Mouse (Mus musculus) G1E-ER4 (cell line): Measurements from ENCODE around the gene Ppp1r17. TPM values are rescaled to one million over a fixed set of nuclear protein-coding genes. Genes with fewer than 3 reads are reported as not detected.

Source experiments
- GATA1 ChIP-seq: IDR thresholded peaks from one replicate; pipeline ENCODE4 v1.8.0; 2012; ENCODE audit warnings: low read length, inconsistent platforms
- polyA plus RNA-seq: library from polyadenylated mRNA; stranded (reverse); fragments of >175 nt; gene quantifications from 2 replicates; pipeline ENCODE4 v1.2.3, GENCODE M21; 2012

Gene Ppp1r17
- polyA plus RNA-seq, 1 experiment = not detected

GRCm38 (mm10) chr6:56063736-56064135 is 46.4 kb downstream of the Ppp1r17 start:
- TF ChIP-seq GATA1 = no peak

GRCm38 (mm10) chr6:56066632-56067282 is 49.5 kb downstream of the Ppp1r17 start:
- TF ChIP-seq GATA1 = no peak

- no peak for TF ChIP-seq GATA1
These were observed 51.2 kb downstream of the Ppp1r17 start for GRCm38 (mm10) chr6:56068516-56068915.

GRCm38 (mm10) chr6:56076378-56076805 is 59.1 kb downstream of the Ppp1r17 start:
- no peak for TF ChIP-seq GATA1

Other genes starting within 250 kb of the Ppp1r17 start
- gene Itprid1, start 180.6 kb upstream of the Ppp1r17 start, polyA plus RNA-seq = not detected in 2 replicates